Mouse (Mus musculus) ES-E14 (cell line): Measurements from ENCODE around the gene Tenm2.

ENCODE experiments used
- CHD2 ChIP-seq: IDR thresholded peaks from 2 replicates; pipeline ENCODE4 v1.6.1; 2014; ENCODE audit warnings: mild to moderate bottlenecking, low read depth, low read length, inconsistent platforms
- HCFC1 ChIP-seq: IDR thresholded peaks from 2 replicates; pipeline ENCODE4 v1.6.1; 2012; ENCODE audit warnings: low read length, inconsistent platforms, borderline replicate concordance; ENCODE audit not compliant: insufficient read depth
- MAFK ChIP-seq: IDR thresholded peaks from 2 replicates; pipeline ENCODE4 v1.6.1; 2014; ENCODE audit warnings: mild to moderate bottlenecking, low read depth, low read length, inconsistent platforms; ENCODE audit not compliant: insufficient read depth
- ZC3H11A ChIP-seq: IDR thresholded peaks from 2 replicates; pipeline ENCODE4 v1.6.1; 2012; ENCODE audit warnings: low read depth, mild to moderate bottlenecking, inconsistent platforms, low read length, borderline replicate concordance
- ZNF384 ChIP-seq: IDR thresholded peaks from 2 replicates; pipeline ENCODE4 v1.6.1; 2012; ENCODE audit warnings: low read depth, low read length, inconsistent platforms

- TF ChIP-seq ZNF384 (no peak), MAFK (no peak), ZC3H11A (no peak), CHD2 (no peak), HCFC1 (no peak)
Observed at GRCm38 (mm10) chr11:36280533-36280932, 955.2 kb downstream of the Tenm2 start.
